Mouse (Mus musculus) neural tube, embryonic 12.5 days (tissue): ENCODE measurements around the gene Ceacam19. TPM values are rescaled to one million over a fixed set of nuclear protein-coding genes. Genes with fewer than 3 reads are reported as not detected.

ENCODE experiments used
- ATAC-seq: fragments of 200-750 bp; cut with Nextera tagmentation; 2 replicates; pipeline ENCODE4 v1.8.0; 2017; ENCODE audit warnings: low read depth, mild to moderate bottlenecking, moderate TSS enrichment, moderate library complexity; ENCODE audit not compliant: low FRiP score
- H3K27ac ChIP-seq: fragments of 300-500 bp; sonication (generic); 2 replicates; pipeline ENCODE4 v1.5.1; 2016
- H3K27me3 ChIP-seq: fragments of 300-500 bp; sonication (generic); replicated peaks from 2 replicates; pipeline ENCODE4 v1.6.1; 2016; ENCODE audit warnings: mild to moderate bottlenecking
- H3K36me3 ChIP-seq: fragments of 300-500 bp; sonication (generic); 2 replicates; pipeline ENCODE4 v1.6.1; 2016; ENCODE audit warnings: mild to moderate bottlenecking
- H3K4me1 ChIP-seq: fragments of 300-500 bp; sonication (generic); 2 replicates; pipeline ENCODE4 v1.6.1; 2016
- H3K4me2 ChIP-seq: fragments of 300-500 bp; sonication (generic); replicated peaks from 2 replicates; pipeline ENCODE4 v1.6.1; 2016; ENCODE audit warnings: mild to moderate bottlenecking
- H3K4me3 ChIP-seq: fragments of 300-500 bp; sonication (generic); 2 replicates; pipeline ENCODE4 v1.5.1; 2016
- H3K9ac ChIP-seq: fragments of 300-500 bp; sonication (generic); 2 replicates; pipeline ENCODE4 v1.6.1; 2016; ENCODE audit warnings: mild to moderate bottlenecking
- H3K9me3 ChIP-seq: fragments of 300-500 bp; sonication (generic); 2 replicates; pipeline ENCODE4 v1.6.1; 2016; ENCODE audit warnings: mild to moderate bottlenecking
- WGBS: fragments of 180-500 bp; shearing (Covaris S2); methylation state at CpG from one replicate; pipeline ENCODE4 v1.1.7; 2016; 5-methylcytosine and 5-hydroxymethylcytosine counted together
- polyA plus RNA-seq: library from polyadenylated mRNA; unstranded; fragments of >200 nt; fragmentation: Nextera tagmentation; extraction: Ambion mirVana; gene quantifications from 2 replicates; pipeline ENCODE4 v1.2.1, GENCODE M21; 2016

The Ceacam19 gene
- polyA plus RNA-seq, 1 experiment from 2014 or later = not detected

DNA sequence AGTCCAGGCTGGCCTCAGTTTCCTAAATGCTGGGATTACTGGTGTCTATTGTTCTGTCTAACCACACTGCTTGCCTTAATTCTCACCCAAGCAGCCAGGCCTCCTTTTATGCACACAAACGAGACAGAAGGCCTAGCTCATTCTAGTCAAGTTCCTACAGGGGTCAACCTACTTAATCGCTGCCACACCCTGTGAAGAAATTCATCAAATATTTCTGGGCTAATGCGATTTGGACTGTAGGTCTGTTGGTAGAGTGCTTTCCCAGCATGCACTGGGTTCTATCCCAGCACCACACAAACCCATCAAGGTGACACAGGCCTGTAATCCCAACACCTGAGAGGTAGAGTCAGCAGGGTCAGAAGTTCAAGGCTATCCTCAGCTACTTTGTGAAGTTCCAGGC lies 58.1 kb downstream of the Ceacam19 start:
- no peak overlapping the region for H3K4me2 ChIP-seq
- H3K27ac ChIP-seq = no peak overlapping the region
- H3K4me1 ChIP-seq = no peaks in the 10 kb centered on the region
- no peak for ATAC-seq
- 86% methylated on average over 3 of the region's 3 CpGs for WGBS
- H3K27me3 ChIP-seq = no peaks in the 10 kb centered on the region
- H3K9ac ChIP-seq = no peak overlapping the region
- no peak overlapping the region for H3K4me3 ChIP-seq
- H3K36me3 ChIP-seq = no peaks in the 10 kb centered on the region
- no peaks in the 10 kb centered on the region for H3K9me3 ChIP-seq

DNA sequence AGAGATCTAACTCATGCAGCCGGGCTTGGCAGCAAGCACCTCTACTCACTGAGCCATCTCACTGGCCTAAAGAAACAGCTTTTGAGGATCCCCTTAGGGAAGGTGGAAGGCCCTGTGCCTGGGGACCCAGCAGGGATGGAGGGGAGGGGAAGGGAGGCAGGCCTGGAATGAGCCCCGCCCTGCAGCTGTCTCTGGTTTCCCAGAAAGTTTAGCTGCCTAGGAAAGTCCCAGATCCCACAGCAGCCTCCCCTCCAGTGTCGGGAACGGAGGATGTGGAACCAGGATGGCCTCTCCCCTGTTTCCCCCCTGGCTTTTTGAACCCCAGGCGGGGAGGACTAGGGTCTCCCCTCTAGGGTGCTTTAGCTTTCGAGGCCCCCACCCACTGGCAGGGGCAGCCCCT lies 61.0 kb downstream of the Ceacam19 start:
- H3K9ac ChIP-seq = no peak overlapping the region
- 46% methylated on average over 6 of the region's 6 CpGs for WGBS
- no peak overlapping the region for H3K4me3 ChIP-seq
- peaks cover 8% of the 10 kb centered on the region for H3K4me1 ChIP-seq
- no peaks in the 10 kb centered on the region for H3K9me3 ChIP-seq
- H3K27ac ChIP-seq = no peak overlapping the region
- H3K36me3 ChIP-seq = no peaks in the 10 kb centered on the region
- H3K27me3 ChIP-seq = peaks cover 25% of the 10 kb centered on the region
- no peak for ATAC-seq
- H3K4me2 ChIP-seq = no peak overlapping the region

Other genes with a start within 250 kb of the Ceacam19 start
- 104 and 112 TPM in 2 replicates for gene Clptm1, start 222.9 kb downstream of the Ceacam19 start, polyA plus RNA-seq
- 1.0 and 1.7 TPM in 2 replicates for gene Apoc2, start 210.0 kb downstream of the Ceacam19 start, polyA plus RNA-seq
- not detected in 2 replicates for gene Gm44805, start 206.5 kb downstream of the Ceacam19 start, polyA plus RNA-seq
- not detected in 2 replicates for gene Apoc4, start 206.5 kb downstream of the Ceacam19 start, polyA plus RNA-seq
- 4.9 and 7.2 TPM in 2 replicates for gene Apoc1, start 195.3 kb downstream of the Ceacam19 start, polyA plus RNA-seq
- gene Apoe, start 188.8 kb downstream of the Ceacam19 start, polyA plus RNA-seq = 204 and 207 TPM in 2 replicates
- 159 and 165 TPM in 2 replicates for gene Tomm40, start 172.5 kb downstream of the Ceacam19 start, polyA plus RNA-seq
- gene Nectin2, start 137.5 kb downstream of the Ceacam19 start, polyA plus RNA-seq = 63.5 and 64.4 TPM in 2 replicates
- 15.1 and 15.4 TPM in 2 replicates for gene Bcam, start 116.9 kb downstream of the Ceacam19 start, polyA plus RNA-seq
- 0.73 and 0.87 TPM in 2 replicates for gene Cblc, start 91.2 kb downstream of the Ceacam19 start, polyA plus RNA-seq
- 1.0 and 2.1 TPM in 2 replicates for gene Bcl3, start 65.2 kb downstream of the Ceacam19 start, polyA plus RNA-seq
- 1.4 and 1.7 TPM in 2 replicates for gene Gm19345, start 36.0 kb downstream of the Ceacam19 start, polyA plus RNA-seq
- not detected in 2 replicates for gene Ceacam16, start 26.7 kb downstream of the Ceacam19 start, polyA plus RNA-seq
- gene Pvr, start 33.2 kb upstream of the Ceacam19 start, polyA plus RNA-seq = 5.9 and 6.8 TPM in 2 replicates
- 0.14 TPM in 1 of 2 replicates, not detected in the other for gene Igsf23, start 62.8 kb upstream of the Ceacam19 start, polyA plus RNA-seq
- not detected in 2 replicates for gene Ceacam20, start 77.4 kb upstream of the Ceacam19 start, polyA plus RNA-seq
- gene Nlrp9b, start 103.5 kb upstream of the Ceacam19 start, polyA plus RNA-seq = not detected in 2 replicates
- gene Vmn1r91, start 211.7 kb upstream of the Ceacam19 start, polyA plus RNA-seq = not detected in 2 replicates
- gene Gm16442, start 234.6 kb upstream of the Ceacam19 start, polyA plus RNA-seq = not detected in 2 replicates